Mouse (Mus musculus) hindbrain, embryonic 15.5 days (tissue): ENCODE results near the gene Bsn. TPM values are rescaled to one million over a fixed set of nuclear protein-coding genes. Genes with fewer than 3 reads are reported as not detected.
"Not testable (repeated sequence)": the region's sequence is repeated elsewhere in the genome, so short reads cannot be mapped to it uniquely, and the experiment has no call there.

Experiments
- ATAC-seq: fragments of 200-750 bp; cut with Nextera tagmentation; 2 replicates; pipeline ENCODE4 v1.8.0; 2017; ENCODE audit warnings: low read depth, moderate number of reproducible peaks, moderate TSS enrichment; ENCODE audit not compliant: low FRiP score
- H3K27ac ChIP-seq: fragments of 300-500 bp; sonication (generic); replicated peaks from 2 replicates; pipeline ENCODE4 v1.5.1; 2015; ENCODE audit warnings: mild to moderate bottlenecking, inconsistent platforms
- H3K27me3 ChIP-seq: fragments of 300-500 bp; sonication (generic); 2 replicates; pipeline ENCODE4 v1.6.1; 2015; ENCODE audit warnings: control low read depth, inconsistent platforms
- H3K36me3 ChIP-seq: fragments of 300-500 bp; sonication (generic); 2 replicates; pipeline ENCODE4 v1.6.1; 2015; ENCODE audit warnings: control low read depth, inconsistent platforms
- H3K4me1 ChIP-seq: fragments of 300-500 bp; sonication (generic); replicated peaks from 2 replicates; pipeline ENCODE4 v1.6.1; 2015; ENCODE audit warnings: control low read depth, inconsistent platforms
- H3K4me2 ChIP-seq: fragments of 300-500 bp; sonication (generic); 2 replicates; pipeline ENCODE4 v1.6.1; 2015; ENCODE audit warnings: moderate library complexity, mild to moderate bottlenecking, inconsistent platforms
- H3K4me3 ChIP-seq: fragments of 300-500 bp; sonication (generic); 2 replicates; pipeline ENCODE4 v1.5.1; 2015; ENCODE audit warnings: mild to moderate bottlenecking, inconsistent platforms
- H3K9ac ChIP-seq: fragments of 300-500 bp; sonication (generic); 2 replicates; pipeline ENCODE4 v1.6.1; 2015; ENCODE audit warnings: inconsistent platforms
- H3K9me3 ChIP-seq: fragments of 300-500 bp; sonication (generic); 2 replicates; pipeline ENCODE4 v1.6.1; 2016; ENCODE audit warnings: control low read depth, inconsistent platforms
- WGBS: fragments of 180-500 bp; shearing (Covaris S2); methylation state at CpG from one replicate; pipeline ENCODE4 v1.1.7; 2015; 5-methylcytosine and 5-hydroxymethylcytosine counted together
- polyA plus RNA-seq: library from polyadenylated mRNA; unstranded; fragments of >200 nt; fragmentation: Nextera tagmentation; extraction: Ambion mirVana; gene quantifications from 2 replicates; pipeline ENCODE4 v1.2.1, GENCODE M21; 2015

The Bsn gene
- polyA plus RNA-seq, 1 experiment from 2014 or later, result 10.0 TPM

DNA sequence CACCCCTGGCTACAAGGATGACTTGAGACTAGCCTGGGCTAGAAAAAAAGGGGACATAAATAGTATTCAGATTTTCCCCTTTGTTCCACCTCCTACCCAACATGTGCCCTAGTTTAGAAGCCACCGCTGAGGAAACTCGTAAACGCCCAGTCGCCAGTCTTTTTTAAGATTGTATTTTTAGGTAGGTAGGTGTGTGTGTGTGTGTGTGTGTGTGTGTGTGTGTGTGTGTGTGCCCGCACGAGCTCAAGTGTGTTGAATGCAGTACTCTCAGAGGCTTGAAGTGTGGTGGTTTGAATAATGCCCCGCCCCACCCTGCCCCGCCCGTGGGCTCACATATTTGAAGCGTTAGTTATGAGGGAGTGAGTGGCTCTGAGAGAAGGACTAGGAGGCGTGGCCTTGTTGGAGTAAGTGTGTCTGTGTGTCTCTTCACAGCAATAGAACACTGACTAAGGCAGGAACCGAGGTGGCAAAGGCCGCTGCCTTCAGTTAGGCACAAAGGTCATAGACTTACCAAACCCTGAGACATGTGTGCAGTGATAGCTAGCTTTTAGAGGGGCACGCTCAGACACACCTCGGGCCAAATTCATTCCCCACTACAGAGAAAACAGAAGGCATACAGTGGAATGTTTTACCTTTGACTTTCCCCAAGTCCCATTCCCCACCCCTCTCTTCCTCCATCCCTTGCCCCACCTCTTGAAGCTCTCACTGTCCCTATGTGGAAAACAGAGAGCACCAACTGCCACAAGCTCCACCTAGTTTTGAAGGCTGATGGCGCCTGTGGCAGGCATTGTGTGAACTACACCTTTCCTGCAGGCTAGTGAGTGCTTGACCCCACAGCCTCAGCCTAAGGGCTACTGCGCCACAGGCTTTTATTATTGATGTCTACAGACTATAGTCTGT, 45.6 kb downstream of the Bsn start:
- Histone ChIP-seq H3K27ac (no peak overlapping the region), H3K4me2 (no peak overlapping the region), H3K9ac (no peak overlapping the region), H3K36me3 (no peaks in the 10 kb centered on the region), H3K4me3 (no peak overlapping the region), H3K4me1 (0 out of 2 replicates have a peak, but pooled peaks cover 3% of the 10 kb centered on the region), H3K9me3 (no peaks in the 10 kb centered on the region), H3K27me3 (no peaks in the 10 kb centered on the region)
- WGBS, result 87% methylated on average over 17 of the region's 17 CpGs
- no peak for ATAC-seq

DNA sequence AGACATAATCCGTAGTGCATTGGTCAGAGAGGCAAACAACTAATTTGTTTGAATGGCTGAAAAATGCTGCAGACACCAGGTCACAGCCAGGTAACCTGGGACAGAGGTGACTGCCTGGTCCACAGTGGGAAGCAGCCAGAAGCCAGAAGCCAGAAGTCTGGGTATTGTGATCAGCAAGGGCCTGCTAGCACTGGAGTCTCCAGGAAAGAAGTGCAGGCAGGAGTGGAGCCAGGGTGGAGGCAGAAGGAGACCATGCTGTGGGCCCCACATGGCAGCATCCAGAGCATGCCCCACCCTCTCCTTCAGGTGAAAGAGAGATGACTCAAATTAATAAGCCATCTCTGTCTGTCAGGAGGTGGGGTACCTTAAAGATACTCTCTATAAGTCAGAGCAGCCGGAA, 46.7 kb downstream of the Bsn start:
- H3K9ac ChIP-seq, result no peak overlapping the region
- H3K4me3 ChIP-seq, result no peak overlapping the region
- WGBS, result 79% methylated on average over 2 of the region's 2 CpGs
- H3K27ac ChIP-seq, result no peak overlapping the region
- no peak overlapping the region for H3K4me2 ChIP-seq
- no peaks in the 10 kb centered on the region for H3K27me3 ChIP-seq
- no peaks in the 10 kb centered on the region for H3K9me3 ChIP-seq
- H3K4me1 ChIP-seq, result 0 out of 2 replicates have a peak, but pooled peaks cover 3% of the 10 kb centered on the region
- peaks cover 9% of the 10 kb centered on the region; the same call in 1 of the 2 replicates for H3K36me3 ChIP-seq
- no peak for ATAC-seq

GRCm38 (mm10) chr9:108141387-108141786, 48.8 kb downstream of the Bsn start:
- ATAC-seq, result no peak
- H3K27ac ChIP-seq, result no peak overlapping the region
- peaks cover 9% of the 10 kb centered on the region; the same call in 1 of the 2 replicates for H3K36me3 ChIP-seq
- H3K9me3 ChIP-seq, result no peaks in the 10 kb centered on the region
- H3K9ac ChIP-seq, result no peak overlapping the region
- no peaks in the 10 kb centered on the region for H3K4me1 ChIP-seq
- WGBS, result 85% methylated on average over 10 of the region's 10 CpGs
- H3K4me2 ChIP-seq, result no peak overlapping the region
- no peak overlapping the region for H3K4me3 ChIP-seq
- no peaks in the 10 kb centered on the region for H3K27me3 ChIP-seq

- no peaks in the 10 kb centered on the region for H3K27me3 ChIP-seq
- no peak overlapping the region for H3K27ac ChIP-seq
- no peak overlapping the region for H3K4me3 ChIP-seq
- H3K9ac ChIP-seq, result no peak overlapping the region
- peaks cover 9% of the 10 kb centered on the region; the same call in 1 of the 2 replicates for H3K36me3 ChIP-seq
- H3K4me1 ChIP-seq, result no peaks in the 10 kb centered on the region
- no peak for ATAC-seq
- H3K9me3 ChIP-seq, result no peaks in the 10 kb centered on the region
- H3K4me2 ChIP-seq, result no peak overlapping the region
- 80% methylated on average over 7 of the region's 7 CpGs for WGBS
Observed at GRCm38 (mm10) chr9:108139963-108140695, 50.1 kb downstream of the Bsn start.

GRCm38 (mm10) chr9:108139169-108139962, 50.8 kb downstream of the Bsn start:
- Histone ChIP-seq H3K4me3 (no peak overlapping the region), H3K4me2 (no peak overlapping the region), H3K27ac (no peak overlapping the region), H3K9me3 (no peaks in the 10 kb centered on the region), H3K4me1 (no peaks in the 10 kb centered on the region), H3K36me3 (peaks cover 9% of the 10 kb centered on the region; the same call in 1 of the 2 replicates), H3K9ac (no peak overlapping the region), H3K27me3 (no peaks in the 10 kb centered on the region)
- ATAC-seq, result no peak
- 77% methylated on average over 17 of the region's 17 CpGs for WGBS

DNA sequence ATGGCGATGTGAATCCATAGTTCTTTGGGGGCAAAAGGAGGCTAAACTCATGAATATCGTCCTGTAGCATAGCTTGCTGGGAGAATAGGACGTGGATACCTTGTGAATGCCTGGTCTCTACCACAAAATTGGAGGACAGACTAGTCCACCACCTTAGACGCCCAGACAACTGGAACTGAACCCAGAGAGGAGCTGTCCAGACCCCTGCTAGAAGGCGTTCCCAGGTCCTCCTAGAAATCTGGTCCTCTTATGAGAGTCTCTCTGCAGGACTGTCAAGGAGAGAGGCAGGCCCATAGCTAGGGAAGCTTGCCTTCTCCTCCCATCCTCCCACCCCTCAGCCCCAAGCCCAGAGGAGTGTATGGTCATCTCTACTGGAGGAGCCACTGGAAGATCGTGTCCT, 52.1 kb downstream of the Bsn start:
- no peaks in the 10 kb centered on the region for H3K4me1 ChIP-seq
- H3K4me2 ChIP-seq, result no peak overlapping the region
- ATAC-seq, result no peak
- no peaks in the 10 kb centered on the region for H3K9me3 ChIP-seq
- H3K4me3 ChIP-seq, result no peak overlapping the region
- WGBS, result 82% methylated on average over 6 of the region's 6 CpGs
- H3K27me3 ChIP-seq, result no peaks in the 10 kb centered on the region
- H3K36me3 ChIP-seq, result peaks cover 9% of the 10 kb centered on the region; the same call in 1 of the 2 replicates
- H3K9ac ChIP-seq, result no peak overlapping the region
- no peak overlapping the region for H3K27ac ChIP-seq

DNA sequence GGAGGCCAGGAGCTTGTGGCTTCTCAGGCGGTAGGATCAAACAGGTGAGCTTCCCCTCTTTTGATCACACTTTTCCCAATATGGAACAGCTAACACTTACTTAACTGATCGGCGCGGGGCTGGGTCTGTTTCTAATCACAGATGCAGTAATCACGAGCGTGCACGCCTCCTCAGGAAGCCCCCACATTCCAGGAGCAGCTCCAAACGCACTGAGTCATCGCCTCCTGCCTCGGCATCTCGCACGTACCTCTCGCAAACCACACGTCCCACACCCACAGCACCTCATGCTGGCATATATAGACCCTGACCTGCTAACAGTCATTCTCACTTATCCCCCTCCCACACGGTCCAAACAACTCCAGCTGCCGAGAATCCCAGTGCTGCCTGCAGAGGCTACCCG, 52.7 kb downstream of the Bsn start:
- Histone ChIP-seq H3K4me1 (no peaks in the 10 kb centered on the region), H3K27ac (no peak overlapping the region), H3K9me3 (no peaks in the 10 kb centered on the region), H3K36me3 (peaks cover 9% of the 10 kb centered on the region; the same call in 1 of the 2 replicates), H3K4me2 (no peak overlapping the region), H3K27me3 (no peaks in the 10 kb centered on the region), H3K4me3 (no peak overlapping the region), H3K9ac (no peak overlapping the region)
- WGBS, result 78% methylated on average over 17 of the region's 17 CpGs
- no peak for ATAC-seq

DNA sequence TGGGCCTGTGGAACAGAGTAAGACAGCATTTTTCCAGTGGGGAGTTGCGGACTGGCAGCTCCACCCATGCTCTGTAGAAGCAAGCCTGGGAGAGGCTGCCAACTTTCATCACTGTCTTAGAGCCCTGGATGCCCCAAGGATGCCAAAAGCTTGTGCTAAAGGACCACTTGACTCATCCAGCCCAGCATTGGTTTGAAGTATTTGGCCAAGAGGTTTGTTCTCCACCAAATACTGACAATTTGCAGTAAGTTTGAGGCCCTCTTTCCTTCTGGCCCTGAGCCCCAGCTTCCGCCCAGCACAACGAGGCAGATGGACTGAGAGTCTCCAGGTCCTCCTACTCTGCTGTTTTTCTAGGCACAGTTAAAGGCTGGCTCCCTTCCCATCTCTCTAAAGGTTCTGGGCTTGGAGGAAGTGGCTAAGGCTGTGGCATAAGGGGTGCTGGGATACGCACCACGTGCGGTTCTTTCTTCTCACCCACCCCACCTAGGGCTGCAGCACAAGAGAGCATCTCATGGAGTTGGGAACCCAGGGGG, 53.2 kb downstream of the Bsn start:
- Histone ChIP-seq H3K9me3 (no peaks in the 10 kb centered on the region), H3K27me3 (no peaks in the 10 kb centered on the region), H3K4me1 (no peaks in the 10 kb centered on the region), H3K27ac (no peak overlapping the region), H3K4me3 (no peak overlapping the region), H3K36me3 (peaks cover 9% of the 10 kb centered on the region; the same call in 1 of the 2 replicates), H3K4me2 (no peak overlapping the region), H3K9ac (no peak overlapping the region)
- ATAC-seq, result no peak
- WGBS, result 84% methylated on average over 6 of the region's 6 CpGs

- WGBS, result 24% methylated on average over 1 of the region's 1 CpGs
- Histone ChIP-seq H3K9ac (no peak overlapping the region), H3K27ac (no peak overlapping the region), H3K4me2 (no peak overlapping the region), H3K27me3 (no peaks in the 10 kb centered on the region), H3K4me1 (no peaks in the 10 kb centered on the region), H3K36me3 (peaks cover 13% of the 10 kb centered on the region; the same call in 1 of the 2 replicates), H3K9me3 (no peaks in the 10 kb centered on the region), H3K4me3 (no peak overlapping the region)
- no peak for ATAC-seq
Observed at GRCm38 (mm10) chr9:108136225-108136624, 54.0 kb downstream of the Bsn start.

- not testable (repeated sequence) for H3K4me3 ChIP-seq, H3K4me1 ChIP-seq, ATAC-seq, H3K4me2 ChIP-seq, H3K27me3 ChIP-seq, H3K9me3 ChIP-seq, H3K27ac ChIP-seq, H3K9ac ChIP-seq
- H3K36me3 ChIP-seq, result peaks cover 13% of the 10 kb centered on the region; the same call in 1 of the 2 replicates
- WGBS, result 95% methylated on average over 3 of the region's 3 CpGs
Observed at GRCm38 (mm10) chr9:108135679-108136078, 54.5 kb downstream of the Bsn start.

DNA sequence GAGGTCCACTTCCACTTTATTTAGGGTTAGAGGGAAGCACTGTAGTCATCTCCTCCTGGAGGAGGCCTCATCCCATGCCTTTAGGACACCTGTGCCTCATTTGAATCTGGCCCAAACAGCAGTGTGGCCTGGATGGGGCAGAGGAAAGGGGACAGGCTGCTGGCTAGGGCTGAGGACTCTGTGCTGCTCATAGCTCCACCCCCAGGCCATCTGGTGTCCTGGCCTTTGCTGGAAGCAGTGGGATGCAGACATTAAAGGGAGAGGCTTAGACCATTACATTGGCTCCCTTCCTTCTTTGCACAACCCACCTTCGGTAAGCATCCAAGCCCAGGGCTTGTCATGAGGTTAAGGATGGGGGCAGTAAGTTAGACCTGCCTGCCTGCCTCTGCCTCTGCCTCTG, 56.7 kb downstream of the Bsn start:
- no peak overlapping the region for H3K27ac ChIP-seq
- H3K4me1 ChIP-seq, result no peaks in the 10 kb centered on the region
- H3K4me2 ChIP-seq, result no peak overlapping the region
- H3K4me3 ChIP-seq, result no peak overlapping the region
- H3K9me3 ChIP-seq, result no peaks in the 10 kb centered on the region
- H3K9ac ChIP-seq, result no peak overlapping the region
- no peak for ATAC-seq
- 0 out of 2 replicates have a peak, but pooled peaks cover 9% of the 10 kb centered on the region for H3K36me3 ChIP-seq
- no peaks in the 10 kb centered on the region for H3K27me3 ChIP-seq
- WGBS, result 46% methylated on average over 1 of the region's 1 CpGs
